Mouse (Mus musculus) testis, adult 2 months (tissue): ENCODE measurements at regions not wholly inside any gene's neighbourhood (a gene's known extent, or its start where the extent isn't known, plus 50 kb on each side); places are given as distances from the start of the nearest gene placed in this dataset.

Experiments
- H3K27ac ChIP-seq: fragments of 200-500 bp; 2 replicates; pipeline ENCODE4 v1.5.1; 2012; ENCODE audit warnings: low read depth, low read length; ENCODE audit not compliant: control insufficient read depth, insufficient read depth
- H3K27me3 ChIP-seq: fragments of 200-500 bp; 2 replicates; pipeline ENCODE4 v1.6.1; 2012; ENCODE audit warnings: mild to moderate bottlenecking, low read length, moderate library complexity; ENCODE audit not compliant: control insufficient read depth, insufficient read depth
- H3K36me3 ChIP-seq: fragments of 200-500 bp; 2 replicates; pipeline ENCODE4 v1.6.1; 2012; ENCODE audit warnings: mild to moderate bottlenecking, low read length; ENCODE audit not compliant: control insufficient read depth, insufficient read depth
- H3K4me1 ChIP-seq: fragments of 200-500 bp; 2 replicates; pipeline ENCODE4 v1.6.1; 2012; ENCODE audit warnings: low read length; ENCODE audit not compliant: control insufficient read depth, insufficient read depth
- H3K4me3 ChIP-seq: fragments of 200-500 bp; 2 replicates; pipeline ENCODE4 v1.5.1; 2012; ENCODE audit warnings: low read depth, mild to moderate bottlenecking, low read length, moderate library complexity, mixed read lengths; ENCODE audit not compliant: control insufficient read depth
- CTCF ChIP-seq: fragments of 200-500 bp; IDR thresholded peaks from 2 replicates; pipeline ENCODE4 v1.5.1; 2012; ENCODE audit warnings: low read depth, mild to moderate bottlenecking, inconsistent platforms, low read length, moderate library complexity; ENCODE audit not compliant: control insufficient read depth, insufficient read depth, insufficient replicate concordance
- POLR2A ChIP-seq: fragments of 200-500 bp; IDR thresholded peaks from 2 replicates; pipeline ENCODE4 v1.6.1; 2012; ENCODE audit warnings: low read depth, mild to moderate bottlenecking, inconsistent platforms, low read length, moderate library complexity; ENCODE audit not compliant: control insufficient read depth

- no peak for TF ChIP-seq POLR2A
- H3K27ac ChIP-seq: no peak overlapping the region
- no peaks in the 10 kb centered on the region for H3K4me1 ChIP-seq
- no peaks in the 10 kb centered on the region for H3K36me3 ChIP-seq
- H3K27me3 ChIP-seq: no peaks in the 10 kb centered on the region
- H3K4me3 ChIP-seq: no peak overlapping the region
Measured at GRCm38 (mm10) chr17:4767947-4768522, 226.1 kb upstream of the Arid1b start.

- H3K4me1 ChIP-seq: no peaks in the 10 kb centered on the region
- no peaks in the 10 kb centered on the region for H3K27me3 ChIP-seq
- no peaks in the 10 kb centered on the region for H3K36me3 ChIP-seq
- TF ChIP-seq CTCF (no peak), POLR2A (no peak)
- no peak overlapping the region for H3K27ac ChIP-seq
- no peak overlapping the region for H3K4me3 ChIP-seq
Measured at GRCm38 (mm10) chr17:4769284-4769683, 224.8 kb upstream of the Arid1b start.

- TF ChIP-seq CTCF: no peak
- no peak for TF ChIP-seq POLR2A
- Histone ChIP-seq H3K27ac (no peak overlapping the region), H3K4me1 (no peaks in the 10 kb centered on the region), H3K36me3 (no peaks in the 10 kb centered on the region), H3K4me3 (no peak overlapping the region), H3K27me3 (no peaks in the 10 kb centered on the region)
Measured at GRCm38 (mm10) chr17:4770052-4770451, 224.1 kb upstream of the Arid1b start.

GRCm38 (mm10) chr17:4778161-4778560, 216.0 kb upstream of the Arid1b start:
- H3K4me3 ChIP-seq: no peak overlapping the region
- H3K27ac ChIP-seq: no peak overlapping the region
- H3K4me1 ChIP-seq: no peaks in the 10 kb centered on the region
- no peaks in the 10 kb centered on the region for H3K27me3 ChIP-seq
- TF ChIP-seq CTCF: peak; percentile 96
- no peak for TF ChIP-seq POLR2A
- H3K36me3 ChIP-seq: no peaks in the 10 kb centered on the region

GRCm38 (mm10) chr17:4779017-4779416, 215.1 kb upstream of the Arid1b start:
- TF ChIP-seq CTCF (no peak), POLR2A (no peak)
- Histone ChIP-seq H3K36me3 (no peaks in the 10 kb centered on the region), H3K27me3 (no peaks in the 10 kb centered on the region), H3K27ac (no peak overlapping the region), H3K4me1 (no peaks in the 10 kb centered on the region), H3K4me3 (no peak overlapping the region)

- no peaks in the 10 kb centered on the region for H3K36me3 ChIP-seq
- no peak overlapping the region for H3K27ac ChIP-seq
- H3K27me3 ChIP-seq: no peaks in the 10 kb centered on the region
- H3K4me3 ChIP-seq: no peak overlapping the region
- H3K4me1 ChIP-seq: no peaks in the 10 kb centered on the region
- TF ChIP-seq POLR2A: no peak
Measured at GRCm38 (mm10) chr17:4781586-4781985, 212.5 kb upstream of the Arid1b start.

- TF ChIP-seq CTCF (no peak), POLR2A (no peak)
- H3K36me3 ChIP-seq: no peaks in the 10 kb centered on the region
- H3K4me3 ChIP-seq: no peak overlapping the region
- no peaks in the 10 kb centered on the region for H3K27me3 ChIP-seq
- no peaks in the 10 kb centered on the region for H3K4me1 ChIP-seq
- H3K27ac ChIP-seq: no peak overlapping the region
Measured at GRCm38 (mm10) chr17:4784296-4784695, 209.8 kb upstream of the Arid1b start.

- Histone ChIP-seq H3K4me1 (no peaks in the 10 kb centered on the region), H3K27ac (no peak overlapping the region), H3K4me3 (no peak overlapping the region), H3K36me3 (no peaks in the 10 kb centered on the region), H3K27me3 (no peaks in the 10 kb centered on the region)
- TF ChIP-seq CTCF: no peak
- TF ChIP-seq POLR2A: no peak
Measured at GRCm38 (mm10) chr17:4785281-4785839, 208.8 kb upstream of the Arid1b start.
